Mouse (Mus musculus) fat pad, adult 2 months (tissue): ENCODE measurements at regions not wholly inside any gene's neighbourhood (a gene's known extent, or its start where the extent isn't known, plus 50 kb on each side); places are given as distances from the start of the nearest gene placed in this dataset.

Experiments
- DNase-seq: peaks from one replicate; pipeline ENCODE4 v3.0.0-alpha.2; 2011; ENCODE audit warnings: low read depth, low spot score; ENCODE audit errors: extremely low read depth

GRCm38 (mm10) chr6:140368354-140369069, 55.3 kb upstream of the Plekha5 start:
- no peak for DNase-seq

DNA sequence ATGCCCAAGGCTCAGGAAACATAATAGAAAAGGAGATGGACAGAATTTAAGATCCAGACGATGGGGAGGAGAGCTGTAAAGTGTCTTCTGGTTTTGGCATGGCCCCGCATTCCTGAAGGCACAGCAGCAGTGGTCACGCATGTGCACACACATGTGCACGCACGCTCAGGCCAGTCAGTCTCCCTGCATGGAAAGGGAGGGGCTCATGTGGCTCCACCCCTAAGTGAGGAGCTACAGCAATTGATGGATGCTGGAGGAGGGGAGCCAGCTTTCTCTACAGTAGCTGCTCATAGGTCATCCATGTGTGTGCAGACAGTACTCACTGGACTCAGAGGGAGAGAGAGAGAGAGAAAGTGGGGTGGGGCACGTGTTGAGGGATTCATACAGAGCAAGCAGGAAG, 56.6 kb upstream of the Plekha5 start:
- DNase-seq, result no peak

GRCm38 (mm10) chr6:140366791-140367190, 57.1 kb upstream of the Plekha5 start:
- DNase-seq, result no peak

DNA sequence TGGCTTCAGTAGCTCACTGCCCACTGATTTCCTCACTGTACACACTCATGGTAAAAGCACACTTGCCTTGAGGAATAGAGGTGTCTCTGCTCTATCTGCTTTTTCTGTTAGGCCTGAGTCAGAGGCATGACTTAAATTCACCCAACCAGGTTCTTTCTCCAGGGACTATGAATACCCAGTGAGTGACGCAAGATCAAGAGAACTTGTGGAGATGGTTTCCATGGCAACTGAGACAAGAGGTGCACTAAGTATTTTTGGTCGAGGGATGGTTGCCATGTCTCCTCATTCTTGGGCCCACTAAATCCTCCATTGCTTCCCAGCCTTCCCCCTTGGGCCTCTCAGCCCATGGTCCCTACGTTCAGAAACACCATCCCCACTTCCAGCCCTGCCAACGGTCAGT, 62.9 kb upstream of the Plekha5 start:
- DNase-seq, result no peak

- DNase-seq, result no peak
Observed at GRCm38 (mm10) chr6:140357901-140358300, 66.0 kb upstream of the Plekha5 start.

GRCm38 (mm10) chr6:140357300-140357699, 66.6 kb upstream of the Plekha5 start:
- DNase-seq, result no peak

DNA sequence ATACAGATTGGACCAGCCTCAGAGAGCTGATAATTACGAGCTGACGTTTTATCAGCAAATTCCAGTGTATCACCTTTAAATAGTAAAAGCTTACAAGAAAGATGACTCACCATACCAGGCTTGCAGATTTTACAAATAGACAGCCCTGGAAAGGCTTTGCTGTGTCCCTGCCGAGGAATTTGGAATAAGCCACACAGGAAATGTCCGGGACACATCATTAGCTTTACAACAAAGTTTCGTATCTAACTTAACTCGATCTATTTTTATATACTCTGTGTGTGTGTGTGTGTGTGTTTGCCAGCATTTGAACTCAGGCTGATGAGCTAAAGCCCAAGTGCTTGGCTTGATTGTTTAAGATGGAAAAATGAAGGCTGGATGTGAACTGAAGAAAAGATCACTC, 69.8 kb upstream of the Plekha5 start:
- no peak for DNase-seq

DNA sequence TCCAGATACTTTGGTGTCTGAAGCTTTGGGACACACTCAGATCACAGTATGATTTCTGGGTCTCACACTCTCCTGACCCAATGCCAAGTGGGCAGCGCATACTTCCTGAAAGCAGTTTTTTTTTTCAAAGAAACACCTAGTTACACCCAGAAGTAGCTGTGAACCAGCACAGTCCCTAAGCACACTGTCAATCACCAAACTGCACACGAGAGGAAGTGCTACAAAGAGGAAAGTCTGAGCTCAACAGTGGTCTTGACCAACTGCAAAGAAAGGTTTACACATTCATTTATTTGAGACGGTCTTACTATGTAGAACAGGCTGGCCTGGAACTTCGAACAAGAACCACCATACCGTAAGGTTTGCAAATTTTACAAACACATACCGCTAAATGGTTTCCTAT, 70.2 kb upstream of the Plekha5 start:
- DNase-seq, result no peak

DNA sequence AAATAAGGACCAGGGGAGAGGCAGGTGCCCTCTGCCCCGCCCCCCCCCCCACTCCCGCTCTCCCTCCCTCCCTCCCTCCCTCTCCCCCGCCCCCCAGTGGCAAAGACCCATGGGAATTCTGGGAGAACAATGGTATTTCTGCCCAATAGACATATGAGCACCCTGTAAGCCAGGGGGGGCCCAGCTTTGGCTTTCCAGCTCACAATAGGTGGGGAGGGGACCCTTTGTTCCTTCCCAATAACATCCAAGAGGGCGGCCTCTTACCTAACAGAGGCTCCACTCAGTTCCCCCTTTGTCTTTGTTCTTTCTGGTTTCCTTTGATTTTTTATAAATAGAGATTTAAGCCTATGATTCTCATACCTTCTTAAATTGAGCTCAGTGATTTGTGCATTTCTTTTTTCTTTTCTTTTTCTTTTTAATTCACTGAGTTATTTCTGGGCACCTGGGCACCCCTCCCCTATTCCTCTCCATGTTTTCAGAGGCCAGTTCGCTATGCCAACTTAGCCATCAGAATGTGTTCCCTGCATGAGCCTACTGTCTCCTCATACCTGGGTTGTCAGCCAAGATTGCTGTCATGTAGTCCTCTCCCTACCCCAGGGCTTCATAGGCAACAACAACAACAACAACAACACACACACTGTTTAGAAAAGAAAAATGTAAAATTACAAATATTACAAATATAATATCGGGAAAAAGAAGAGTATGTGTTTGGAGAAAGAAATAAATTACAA, 72.3 kb upstream of the Plekha5 start:
- no peak for DNase-seq

DNA sequence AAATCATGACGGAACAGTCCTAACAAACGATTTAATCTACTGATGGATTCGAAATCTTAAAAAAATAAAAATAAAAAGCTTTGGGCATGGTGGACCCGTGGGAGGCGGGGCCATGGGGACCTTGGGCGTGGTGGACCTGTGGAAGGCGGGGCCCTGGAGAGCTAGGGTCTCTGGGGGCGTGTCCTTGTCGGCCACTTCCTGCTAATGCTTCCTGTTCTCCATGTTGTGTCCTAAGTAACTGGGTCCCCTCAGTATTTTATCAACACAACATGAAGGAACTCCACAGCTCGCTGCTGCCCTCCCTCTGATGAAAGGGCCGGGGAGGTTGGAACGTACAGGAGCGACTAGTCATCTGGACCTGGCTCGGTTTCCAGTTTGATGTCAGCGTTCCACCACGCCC, 75.3 kb upstream of the Plekha5 start:
- DNase-seq, result no peak

DNA sequence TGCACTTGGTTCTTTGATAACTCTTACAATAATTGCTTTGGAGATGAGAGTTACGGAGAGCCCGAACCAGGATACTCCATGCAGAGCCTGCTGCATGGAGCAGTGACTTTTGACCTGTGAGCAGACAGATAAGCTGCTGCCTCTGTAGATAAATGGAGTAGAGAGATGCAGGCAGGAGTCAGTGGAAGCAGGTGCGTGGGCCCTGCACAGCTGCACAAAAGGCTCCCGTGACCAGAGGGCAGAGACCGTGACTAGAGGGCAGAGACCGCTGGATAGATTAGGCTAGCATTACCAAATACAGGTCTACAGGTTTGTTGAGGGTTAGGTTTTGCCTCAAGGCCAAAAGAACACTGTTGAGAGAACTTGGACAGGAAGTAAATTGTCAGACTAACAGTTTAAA, 76.9 kb upstream of the Plekha5 start:
- DNase-seq, result no peak

DNA sequence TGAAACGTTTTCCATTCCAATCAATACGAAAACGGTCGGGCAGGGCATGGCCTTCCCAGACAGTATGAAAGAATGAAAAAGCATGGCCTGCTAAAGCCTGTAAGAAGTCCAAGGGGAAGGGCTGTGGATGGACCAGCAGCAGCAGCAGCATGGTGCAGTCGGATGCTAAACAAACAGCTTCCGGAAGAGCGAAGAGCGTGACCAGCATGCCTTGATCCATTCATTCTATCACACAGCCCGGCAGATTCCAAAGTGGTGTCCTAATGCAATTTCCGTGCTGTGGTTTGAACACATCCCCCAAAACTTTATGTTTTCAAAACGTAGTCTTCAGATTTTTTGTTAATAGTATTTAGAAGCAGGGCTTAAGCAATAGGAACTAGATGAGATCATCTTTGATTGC, 80.2 kb upstream of the Plekha5 start:
- no peak for DNase-seq

DNA sequence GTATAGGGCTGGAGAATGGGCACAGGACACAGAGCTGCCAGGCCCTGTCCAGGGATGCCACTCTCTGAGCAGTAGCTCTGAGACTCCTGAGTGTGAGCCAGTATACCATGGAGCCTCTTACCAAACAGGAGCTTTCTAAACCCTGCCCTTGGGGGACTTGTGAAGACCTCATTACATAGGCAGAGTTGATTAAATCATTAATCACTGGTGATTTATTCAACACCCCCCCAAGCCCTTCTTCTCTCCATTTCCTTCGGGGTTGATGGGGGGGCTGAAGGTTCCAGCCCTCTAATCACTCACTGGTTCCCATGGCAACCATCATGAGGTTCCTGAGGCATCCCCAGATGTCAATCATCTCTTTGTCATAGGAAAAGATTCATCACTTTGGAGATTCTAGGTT, 81.0 kb upstream of the Plekha5 start:
- no peak for DNase-seq

GRCm38 (mm10) chr6:140339731-140340130, 84.1 kb upstream of the Plekha5 start:
- no peak for DNase-seq

DNA sequence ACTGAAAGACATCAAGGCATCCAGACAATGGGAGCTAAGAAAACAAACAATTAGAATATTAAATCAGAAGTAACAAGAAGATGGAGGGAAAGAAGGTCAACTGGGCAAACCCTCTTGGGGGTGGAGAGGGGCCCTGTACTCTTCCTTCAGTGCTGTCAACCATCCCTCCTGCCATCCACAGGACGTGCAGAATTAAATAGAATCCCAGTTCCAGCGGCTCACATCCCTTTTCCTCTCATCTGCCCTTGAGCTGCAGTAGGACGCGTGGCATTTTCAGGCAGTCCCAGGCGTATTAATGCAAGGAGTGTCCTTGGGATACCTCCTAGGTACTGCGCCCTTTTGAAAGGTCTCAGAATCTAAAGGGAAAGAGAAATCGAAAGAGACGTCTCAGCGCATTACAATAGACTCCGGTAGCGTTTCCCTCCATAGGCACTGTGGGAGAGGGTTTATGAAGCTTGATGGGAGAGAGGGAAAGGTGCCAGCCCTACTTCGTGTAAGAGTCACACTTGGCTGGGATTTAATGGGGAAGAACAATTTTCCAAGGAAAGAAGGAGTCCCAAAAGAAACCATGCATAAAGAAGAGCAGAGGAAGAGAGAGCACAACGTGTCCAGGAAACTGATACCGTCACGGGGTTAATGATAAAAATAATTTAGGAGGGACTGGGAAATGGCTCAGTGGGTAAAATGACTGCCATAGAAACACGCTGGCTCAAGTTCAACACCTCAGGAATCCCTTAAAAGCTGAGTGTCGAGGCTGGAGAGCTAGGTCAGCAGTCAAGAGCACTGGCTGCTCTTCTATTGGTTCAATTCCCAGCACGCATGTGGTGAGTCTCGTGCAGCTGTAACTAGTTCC, 85.7 kb upstream of the Plekha5 start:
- DNase-seq, result no peak

- DNase-seq, result no peak
Observed at GRCm38 (mm10) chr6:140337083-140337491, 86.8 kb upstream of the Plekha5 start.

GRCm38 (mm10) chr6:140336414-140336941, 87.4 kb upstream of the Plekha5 start:
- DNase-seq, result no peak

DNA sequence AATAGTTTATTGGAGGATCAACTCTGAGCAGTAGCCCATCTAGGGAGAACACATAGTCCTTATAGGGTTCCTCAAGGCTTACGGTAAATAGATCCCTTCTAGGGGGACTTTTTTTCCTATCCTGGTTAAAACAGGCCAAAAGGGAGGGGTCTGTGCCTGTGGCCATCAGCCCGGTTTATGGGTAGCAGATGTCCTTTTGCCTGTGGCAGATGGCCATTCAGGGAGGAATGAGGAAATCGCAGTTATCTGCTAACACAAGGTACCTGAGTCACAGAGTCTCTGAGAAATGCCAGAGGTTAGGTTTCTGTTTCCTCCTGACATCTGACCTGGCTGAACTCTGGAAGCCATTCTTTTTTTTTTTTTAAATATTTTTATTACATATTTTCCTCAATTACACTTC, 90.5 kb upstream of the Plekha5 start:
- no peak for DNase-seq

- DNase-seq, result no peak
Observed at GRCm38 (mm10) chr6:140308641-140309040, 115.2 kb upstream of the Plekha5 start.

DNA sequence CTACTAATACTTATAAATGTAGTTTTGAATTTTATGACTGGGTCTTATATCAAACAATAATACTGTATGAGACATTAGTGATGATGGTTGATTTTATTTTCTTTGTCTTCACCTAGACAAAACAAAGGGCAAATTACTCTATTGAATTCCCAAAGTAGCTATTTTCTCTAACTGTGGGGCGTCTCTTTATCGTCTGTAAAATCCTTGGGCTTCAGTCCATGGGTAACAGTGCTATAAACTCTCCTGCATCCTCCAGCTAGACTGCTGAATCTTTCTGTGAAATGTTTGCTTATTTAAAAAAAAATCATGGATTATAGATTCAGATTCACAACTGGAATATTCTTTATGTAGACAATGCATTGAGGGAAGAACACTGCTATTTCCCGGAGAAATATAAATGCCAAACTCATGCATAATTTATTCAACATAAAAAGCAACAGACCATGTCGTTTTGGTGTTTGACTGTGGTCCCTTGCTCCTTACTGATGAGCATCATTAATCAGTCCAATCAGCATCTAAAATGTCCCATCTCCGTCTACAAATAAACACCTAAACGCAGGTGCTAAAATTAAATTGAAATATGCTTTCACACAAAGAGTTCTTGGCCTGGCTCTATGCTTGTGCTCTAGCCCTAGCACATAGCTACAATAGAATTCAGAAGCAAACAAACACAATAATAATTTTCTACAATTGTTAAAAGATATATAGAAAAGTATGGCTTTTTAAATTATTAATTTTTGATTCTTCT, 116.9 kb upstream of the Plekha5 start:
- no peak for DNase-seq

DNA sequence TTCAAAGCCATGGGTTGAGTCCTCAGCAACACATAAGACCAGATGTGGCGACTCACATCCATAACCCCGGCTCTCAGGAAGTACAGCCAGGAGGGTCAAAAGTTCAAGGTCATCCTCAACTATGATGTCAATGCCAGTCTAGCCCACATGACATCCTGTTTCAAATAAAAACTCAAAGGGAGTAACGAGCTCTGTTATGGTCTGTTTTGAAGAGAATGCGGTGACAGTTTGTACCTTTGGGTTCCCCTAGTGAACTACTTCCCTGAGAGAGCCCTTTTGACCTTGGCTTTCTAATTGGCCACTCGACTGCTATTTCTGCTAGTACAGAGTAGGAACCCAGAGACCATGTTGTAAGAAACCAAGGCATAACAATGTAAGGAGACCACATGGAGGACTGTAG, 119.7 kb upstream of the Plekha5 start:
- DNase-seq, result no peak
